Mouse (Mus musculus): Measurements from ENCODE around the gene Asap2.
"Not testable (repeated sequence)": the region's sequence is repeated elsewhere in the genome, so short reads cannot be mapped to it uniquely, and the experiment has no call there.

GRCm38 (mm10) chr12:21046716-21047115 lies 56.5 kb downstream of the Asap2 start:
- TF ChIP-seq CTCF (IDR thresholded peaks at IDR 0.05; ENCODE audit: low read depth, low read length); POLR2A (IDR thresholded peaks at IDR 0.05; ENCODE audit: extremely low read depth, insufficient read depth, low read length): not testable (repeated sequence)
